Mouse (Mus musculus) embryonic facial prominence, embryonic 14.5 days (tissue): ENCODE data around the gene Zc2hc1c. TPM values are rescaled to one million over a fixed set of nuclear protein-coding genes. Genes with fewer than 3 reads are reported as not detected.

Source experiments
- ATAC-seq: fragments of 200-750 bp; cut with Nextera tagmentation; 2 replicates; pipeline ENCODE4 v1.8.0; 2017; ENCODE audit warnings: low read depth, moderate number of reproducible peaks, moderate TSS enrichment
- DNase-seq: peaks from one replicate; pipeline ENCODE4 v3.0.0-alpha.2; 2015; ENCODE audit warnings: low spot score
- H3K27ac ChIP-seq: fragments of 300-500 bp; sonication (generic); replicated peaks from 2 replicates; pipeline ENCODE4 v1.5.1; 2014; ENCODE audit warnings: low read depth, mild to moderate bottlenecking, low read length, moderate library complexity
- H3K27me3 ChIP-seq: fragments of 300-500 bp; sonication (generic); replicated peaks from 2 replicates; pipeline ENCODE4 v1.6.1; 2014; ENCODE audit warnings: low read length; ENCODE audit not compliant: control insufficient read depth, insufficient read depth
- H3K36me3 ChIP-seq: fragments of 300-500 bp; sonication (generic); 2 replicates; pipeline ENCODE4 v1.6.1; 2014; ENCODE audit warnings: low read length, mixed read lengths; ENCODE audit not compliant: control insufficient read depth, insufficient read depth
- H3K4me1 ChIP-seq: fragments of 300-500 bp; sonication (generic); 2 replicates; pipeline ENCODE4 v1.6.1; 2014; ENCODE audit warnings: antibody characterized with exemption, low read length; ENCODE audit not compliant: control insufficient read depth, insufficient read depth
- H3K4me2 ChIP-seq: fragments of 300-500 bp; sonication (generic); 2 replicates; pipeline ENCODE4 v1.6.1; 2014; ENCODE audit warnings: low read depth, mild to moderate bottlenecking, low read length, moderate library complexity, mixed read lengths
- H3K4me3 ChIP-seq: fragments of 300-500 bp; sonication (generic); 2 replicates; pipeline ENCODE4 v1.5.1; 2014; ENCODE audit warnings: low read depth, mild to moderate bottlenecking, low read length
- H3K9ac ChIP-seq: fragments of 300-500 bp; sonication (generic); 2 replicates; pipeline ENCODE4 v1.6.1; 2014; ENCODE audit warnings: low read depth, mild to moderate bottlenecking, low read length, moderate library complexity, mixed read lengths
- H3K9me3 ChIP-seq: fragments of 300-500 bp; sonication (generic); 2 replicates; pipeline ENCODE4 v1.6.1; 2016; ENCODE audit warnings: low read length; ENCODE audit not compliant: control insufficient read depth
- WGBS: fragments of 180-500 bp; shearing (Covaris S2); extraction: QIAGEN DNeasy Blood & Tissue Kit; methylation state at CpG from one replicate; pipeline ENCODE4 v1.1.7; 2014; 5-methylcytosine and 5-hydroxymethylcytosine counted together
- polyA plus RNA-seq: library from polyadenylated mRNA; unstranded; fragments of >200 nt; fragmentation: Nextera tagmentation; extraction: Ambion mirVana; gene quantifications from 2 replicates; pipeline ENCODE4 v1.2.1, GENCODE M21; 2014

Zc2hc1c gene
- polyA plus RNA-seq, 1 experiment from 2014 or later, result 1.8 TPM

DNA sequence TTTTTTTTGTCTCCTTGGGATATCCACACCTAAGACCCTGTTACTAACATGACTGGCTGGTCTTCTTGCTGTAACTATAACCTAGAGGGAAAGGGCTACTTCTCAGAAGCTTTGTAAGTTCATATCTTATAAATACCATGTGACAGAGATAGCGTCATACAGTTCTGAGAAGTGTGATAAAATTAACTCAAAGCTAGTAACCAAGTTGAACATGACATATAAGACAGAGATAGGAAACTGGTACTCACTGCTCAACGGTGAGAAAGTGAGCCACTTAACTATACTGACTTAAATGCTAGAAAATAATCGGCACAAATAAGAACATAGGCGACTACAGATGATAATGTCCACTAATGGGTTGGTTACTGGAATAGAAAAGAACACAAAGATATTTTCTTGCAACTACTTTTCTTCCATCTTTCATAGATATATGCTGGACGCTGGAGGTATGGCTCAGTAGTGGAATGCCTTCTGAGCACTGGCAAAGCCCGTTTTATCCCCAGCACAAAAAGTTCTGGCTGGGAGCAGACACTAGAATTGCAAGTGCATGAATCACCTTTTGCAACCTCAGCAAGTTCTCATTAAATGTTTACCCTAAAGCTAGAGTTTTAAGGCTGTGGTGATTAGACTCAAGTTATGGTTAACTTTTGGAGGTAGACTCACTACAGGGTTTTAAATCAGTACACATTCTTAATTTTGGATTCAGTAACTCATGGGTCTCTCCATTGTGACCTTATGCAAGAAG is 49.3 kb downstream of the Zc2hc1c start:
- Histone ChIP-seq H3K4me1 (peaks cover 6% of the 10 kb centered on the region; the same call in 1 of the 2 replicates), H3K4me3 (peak overlapping the region; percentile 98), H3K27ac (no peak overlapping the region), H3K9ac (peak overlapping the region; percentile 96; the same call in 1 of the 2 replicates), H3K36me3 (peaks cover 50% of the 10 kb centered on the region), H3K9me3 (no peaks in the 10 kb centered on the region), H3K27me3 (no peaks in the 10 kb centered on the region), H3K4me2 (peak overlapping the region; percentile 77)
- 83% methylated on average over 6 of the region's 6 CpGs for WGBS
- DNase-seq (no peak), ATAC-seq (no peak)

DNA sequence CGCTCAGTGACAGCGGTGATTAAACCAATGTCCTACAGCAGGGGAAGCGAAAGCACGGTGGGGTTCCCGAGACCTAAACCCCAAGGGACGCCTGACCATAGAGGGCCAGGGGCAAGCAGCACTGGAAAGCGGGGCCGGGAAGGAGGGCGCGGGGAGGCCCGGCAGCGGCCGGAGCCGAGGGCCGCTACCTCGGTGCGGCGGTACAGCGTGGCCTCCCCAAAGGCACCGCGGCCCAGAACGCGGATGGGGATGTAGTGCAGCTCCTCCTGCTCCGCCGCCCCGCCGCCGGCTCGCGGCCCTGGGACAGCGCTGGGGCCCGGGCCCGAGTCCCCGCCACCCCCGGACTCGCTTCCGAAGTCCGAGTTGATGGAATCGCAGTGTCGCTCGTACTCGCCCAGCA is 50.4 kb downstream of the Zc2hc1c start:
- Histone ChIP-seq H3K9ac (peak overlapping the region; percentile 96), H3K4me1 (peaks cover 6% of the 10 kb centered on the region; the same call in 1 of the 2 replicates), H3K9me3 (no peaks in the 10 kb centered on the region), H3K27me3 (no peaks in the 10 kb centered on the region), H3K4me2 (peak overlapping the region; percentile 77), H3K27ac (peak overlapping the region; percentile 82), H3K4me3 (peak overlapping the region; percentile 98), H3K36me3 (peaks cover 44% of the 10 kb centered on the region)
- 1% methylated on average over 17 of the region's 42 CpGs for WGBS
- DNase-seq (peak; percentile 16), ATAC-seq (peak; percentile 67)

DNA sequence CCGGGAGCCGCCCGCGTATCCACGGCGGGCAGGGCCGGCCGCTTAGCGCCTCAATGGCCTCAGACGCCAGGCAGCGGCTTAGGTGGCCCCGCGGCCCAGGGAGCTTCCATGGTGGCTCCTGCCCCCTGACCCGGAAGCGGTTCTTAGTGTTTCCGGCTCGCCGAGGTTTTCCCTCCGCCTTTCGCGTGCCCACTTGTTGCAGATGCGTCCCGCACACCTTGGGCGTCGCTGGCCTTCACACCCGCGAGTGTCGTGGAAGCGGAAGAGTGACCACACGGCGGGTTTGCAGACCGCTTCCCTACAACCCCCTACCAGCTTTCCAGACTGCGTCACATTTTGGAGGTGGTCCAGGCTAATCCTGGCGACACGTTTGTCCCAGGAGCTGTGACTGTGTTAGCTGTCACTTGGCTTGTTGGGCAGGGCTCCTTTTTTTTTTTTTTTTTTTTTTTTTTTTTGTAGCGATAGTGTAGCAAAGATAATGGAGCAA is 50.9 kb downstream of the Zc2hc1c start, which contains the start of gene Nek9:
Gene Nek9 (minus strand): TSS at position 120 of the 487 bp plus-strand sequence.
- Histone ChIP-seq H3K36me3 (peaks cover 40% of the 10 kb centered on the region), H3K27me3 (no peaks in the 10 kb centered on the region), H3K4me1 (peaks cover 6% of the 10 kb centered on the region; the same call in 1 of the 2 replicates), H3K9ac (peak within 1 kb of the TSS; percentile 96), H3K9me3 (no peaks in the 10 kb centered on the region), H3K4me3 (peak within 1 kb of the TSS; percentile 98), H3K4me2 (peak within 1 kb of the TSS; percentile 77), H3K27ac (peak within 1 kb of the TSS; percentile 82)
- WGBS, result 0% methylated on average over 23 of the region's 36 CpGs
- DNase-seq (peak; percentile 97), ATAC-seq (peak; percentile 88)

DNA sequence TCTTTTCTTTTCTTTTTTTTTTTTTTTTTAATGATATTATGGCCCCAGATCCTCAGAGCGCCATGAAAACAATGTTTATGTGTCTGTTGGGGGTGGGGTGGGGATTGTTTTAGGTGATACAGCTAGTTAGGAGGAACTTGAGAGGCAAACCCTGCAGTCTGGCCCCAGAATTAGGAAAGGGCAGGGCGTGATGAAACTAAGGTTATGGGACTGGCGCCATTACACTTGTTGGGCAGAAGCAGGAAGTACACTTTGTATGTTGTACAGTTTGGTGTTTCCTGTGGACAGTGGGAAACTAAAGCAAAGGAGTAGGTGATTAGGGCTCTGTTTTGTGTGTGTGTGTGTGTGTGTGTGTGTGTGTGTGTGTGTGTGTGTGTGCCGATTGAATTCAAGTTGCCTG is 51.6 kb downstream of the Zc2hc1c start:
- 44% methylated on average over 4 of the region's 4 CpGs for WGBS
- Histone ChIP-seq H3K9ac (peak overlapping the region; percentile 96; the same call in 1 of the 2 replicates), H3K4me3 (peak overlapping the region; percentile 98)

DNA sequence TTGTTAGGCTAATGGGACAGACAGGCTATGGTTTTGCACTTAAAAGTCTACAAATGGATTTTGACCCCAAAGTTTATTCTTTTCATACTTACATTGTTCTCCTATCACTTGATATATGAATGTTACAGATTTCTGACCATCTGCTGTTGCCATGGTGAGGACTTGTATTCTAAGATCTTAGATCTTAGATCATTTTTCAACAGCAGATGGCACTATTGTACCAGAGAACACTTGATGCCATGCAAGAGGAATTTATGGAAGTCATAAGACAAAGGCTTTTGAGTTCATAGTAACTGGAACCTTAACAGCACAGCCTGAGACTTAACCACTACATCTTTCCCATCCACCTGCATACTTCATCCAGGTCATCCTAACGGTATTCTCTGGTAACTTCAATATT is 52.7 kb downstream of the Zc2hc1c start:
- Histone ChIP-seq H3K9ac (no peak overlapping the region), H3K4me2 (no peak overlapping the region), H3K9me3 (no peaks in the 10 kb centered on the region), H3K27me3 (no peaks in the 10 kb centered on the region), H3K27ac (no peak overlapping the region), H3K4me1 (peaks cover 6% of the 10 kb centered on the region; the same call in 1 of the 2 replicates), H3K4me3 (no peak overlapping the region), H3K36me3 (peaks cover 23% of the 10 kb centered on the region)
- DNase-seq, result peak; percentile 93
- ATAC-seq, result 0 out of 2 replicates have a peak, but pooled peaks have one; percentile 20
- 50% methylated on average over 1 of the region's 1 CpGs for WGBS

More for the DNA sequence above, 51.6 kb downstream of the Zc2hc1c start:
- peak overlapping the region; percentile 77 for H3K4me2 ChIP-seq
- peaks cover 33% of the 10 kb centered on the region for H3K36me3 ChIP-seq
- H3K9me3 ChIP-seq, result no peaks in the 10 kb centered on the region
- no peak overlapping the region; the same call in 1 of the 2 replicates for H3K27ac ChIP-seq
- DNase-seq (no peak), ATAC-seq (no peak)
- peaks cover 6% of the 10 kb centered on the region; the same call in 1 of the 2 replicates for H3K4me1 ChIP-seq
- H3K27me3 ChIP-seq, result no peaks in the 10 kb centered on the region

DNA sequence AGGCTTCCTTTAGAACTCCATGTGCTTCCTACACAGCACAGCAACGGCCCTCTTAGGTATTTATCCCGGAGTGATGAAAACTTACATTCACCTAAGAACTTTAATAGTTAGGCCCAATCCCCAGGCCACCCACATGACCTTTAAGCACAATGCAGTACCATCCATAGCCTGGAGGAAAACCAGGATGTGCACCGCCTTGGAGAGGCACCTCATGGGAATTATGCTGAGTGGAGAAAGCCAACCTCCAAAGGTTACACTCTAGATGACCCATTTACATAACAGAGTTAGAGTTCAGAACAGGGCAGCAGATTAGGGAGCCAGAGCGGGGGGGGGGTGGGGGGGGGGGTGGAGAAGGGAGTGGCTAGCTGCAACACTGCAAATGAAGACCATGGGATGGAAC is 53.9 kb downstream of the Zc2hc1c start:
- no peak for DNase-seq
- no peak for ATAC-seq
- H3K36me3 ChIP-seq, result peaks cover 16% of the 10 kb centered on the region
- H3K27me3 ChIP-seq, result no peaks in the 10 kb centered on the region
- peaks cover 6% of the 10 kb centered on the region; the same call in 1 of the 2 replicates for H3K4me1 ChIP-seq
- no peaks in the 10 kb centered on the region for H3K9me3 ChIP-seq
- H3K4me2 ChIP-seq, result no peak overlapping the region
- H3K4me3 ChIP-seq, result no peak overlapping the region
- H3K27ac ChIP-seq, result no peak overlapping the region
- 74% methylated on average over 4 of the region's 4 CpGs for WGBS
- H3K9ac ChIP-seq, result no peak overlapping the region

DNA sequence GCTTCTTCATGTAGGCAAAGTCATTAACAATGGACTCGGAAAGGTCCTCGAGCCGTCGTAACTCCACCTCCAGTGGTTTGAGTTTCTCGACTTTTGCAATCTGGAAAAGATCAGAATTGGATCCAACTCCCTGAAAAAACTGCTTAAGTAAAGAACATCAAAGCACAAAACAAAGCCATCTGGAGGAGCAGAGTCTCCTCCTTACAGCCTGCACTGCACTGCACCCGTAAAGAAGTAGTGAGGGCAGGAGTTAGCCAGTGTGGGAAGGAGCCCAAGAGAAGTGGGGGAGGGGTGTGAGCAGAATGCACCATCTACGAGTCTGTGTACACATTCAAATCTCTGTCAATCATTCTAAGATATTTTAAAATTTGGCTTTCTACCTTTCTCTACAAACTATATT is 55.9 kb downstream of the Zc2hc1c start:
- 27% methylated on average over 7 of the region's 7 CpGs for WGBS
- H3K4me3 ChIP-seq, result no peak overlapping the region
- H3K4me1 ChIP-seq, result no peaks in the 10 kb centered on the region; the same call in 1 of the 2 replicates
- H3K9ac ChIP-seq, result no peak overlapping the region
- H3K27ac ChIP-seq, result 0 out of 2 replicates have a peak overlapping the region, but pooled peaks have one; percentile 33
- ATAC-seq (peak; percentile 47; the same call in 1 of the 2 replicates), DNase-seq (peak; percentile 71)
- no peaks in the 10 kb centered on the region for H3K9me3 ChIP-seq
- no peak overlapping the region for H3K4me2 ChIP-seq
- no peaks in the 10 kb centered on the region for H3K27me3 ChIP-seq
- H3K36me3 ChIP-seq, result peaks cover 30% of the 10 kb centered on the region

DNA sequence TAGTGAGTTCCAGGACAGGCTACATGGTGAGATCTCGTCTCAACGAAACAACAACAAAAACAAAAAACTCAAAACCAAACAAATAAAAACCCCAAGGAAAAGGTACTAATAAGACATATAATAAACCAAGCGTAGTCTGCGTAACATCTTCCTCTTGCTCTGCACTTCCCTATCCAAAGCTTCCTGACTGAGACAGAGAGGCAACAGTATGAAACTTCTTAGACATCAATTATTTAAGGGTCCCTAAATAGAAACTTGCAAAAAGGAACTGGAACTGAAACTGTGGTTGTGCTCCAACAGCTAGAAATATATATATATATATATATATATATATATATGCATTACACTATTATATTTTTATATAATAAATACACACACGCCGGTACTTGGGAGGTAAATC is 57.2 kb downstream of the Zc2hc1c start:
- Histone ChIP-seq H3K9ac (no peak overlapping the region), H3K4me2 (no peak overlapping the region), H3K27ac (no peak overlapping the region), H3K27me3 (no peaks in the 10 kb centered on the region), H3K9me3 (no peaks in the 10 kb centered on the region), H3K4me1 (no peaks in the 10 kb centered on the region), H3K4me3 (no peak overlapping the region), H3K36me3 (peaks cover 37% of the 10 kb centered on the region)
- 90% methylated on average over 6 of the region's 6 CpGs for WGBS
- no peak for ATAC-seq
- DNase-seq, result no peak
